9 mouse cellular contexts compared by ENCODE assay signal in genomic region chr12:76592213-76592612, GRCm38 (mm10).
DNase-seq lines count a peak whose midpoint lies in the region; ATAC-seq and TF ChIP-seq lines count a peak whose summit lies in the region.
"Had no signal": no experiment of that assay in that cellular context is flagged by ENCODE, and none has a peak within 500 bp of the region (broad histone marks: within the 10 kb centered on the region; RNA-seq: fewer than 3 reads in every experiment).

No protein-coding gene starts in this region.

- 31% methylated on average over 1 of the region's 1 CpGs for WGBS in forebrain, embryonic 14.5 days
- WGBS in forebrain, embryonic 15.5 days, result 50% methylated on average over 1 of the region's 1 CpGs
- WGBS in midbrain, embryonic 14.5 days, result 33% methylated on average over 1 of the region's 1 CpGs
- 50% methylated on average over 1 of the region's 1 CpGs for WGBS in midbrain, embryonic 16.5 days
- WGBS in hindbrain, postnatal 0 days, result 46% methylated on average over 1 of the region's 1 CpGs

- no peaks in the 10 kb centered on the region for H3K9me3 ChIP-seq in forebrain, embryonic 14.5 days (replicated peaks; ENCODE audit: control insufficient read depth, low read length)
- H3K9me3 ChIP-seq in forebrain, embryonic 15.5 days, result no peaks in the 10 kb centered on the region
- H3K9me3 ChIP-seq in midbrain, embryonic 14.5 days (ENCODE audit: control insufficient read depth, low read length), result no peaks in the 10 kb centered on the region
- no peaks in the 10 kb centered on the region for H3K9me3 ChIP-seq in midbrain, embryonic 16.5 days (replicated peaks; ENCODE audit: control insufficient read depth, low read length, poor library complexity, severe bottlenecking)
- no peaks in the 10 kb centered on the region for H3K9me3 ChIP-seq in hindbrain, postnatal 0 days (ENCODE audit: low read length)
- H3K9me3 ChIP-seq: hindbrain, embryonic 15.5 days had no signal

- no peaks in the 10 kb centered on the region for H3K36me3 ChIP-seq in forebrain, embryonic 14.5 days (ENCODE audit: control insufficient read depth, insufficient read depth, low read length)
- no peaks in the 10 kb centered on the region for H3K36me3 ChIP-seq in forebrain, embryonic 15.5 days
- no peaks in the 10 kb centered on the region for H3K36me3 ChIP-seq in midbrain, embryonic 14.5 days (ENCODE audit: control insufficient read depth, insufficient read depth, low read length)
- no peaks in the 10 kb centered on the region for H3K36me3 ChIP-seq in midbrain, embryonic 16.5 days (ENCODE audit: control insufficient read depth, insufficient read depth, low read length)
- no peaks in the 10 kb centered on the region for H3K36me3 ChIP-seq in hindbrain, postnatal 0 days (ENCODE audit: insufficient read depth, low read length)
- H3K36me3 ChIP-seq: hindbrain, embryonic 15.5 days had no signal

- 0 out of 2 replicates have a peak, but pooled peaks have one; percentile 33 for ATAC-seq in forebrain, embryonic 14.5 days
- no peak for ATAC-seq in forebrain, embryonic 15.5 days (replicated peaks)
- no peak for ATAC-seq in midbrain, embryonic 14.5 days (ENCODE audit: low FRiP score, low TSS enrichment)
- no peak for ATAC-seq in midbrain, embryonic 16.5 days
- no peak for ATAC-seq in hindbrain, postnatal 0 days

- H3K9ac ChIP-seq in forebrain, embryonic 14.5 days (ENCODE audit: low read length), result no peak overlapping the region
- no peak overlapping the region for H3K9ac ChIP-seq in forebrain, embryonic 15.5 days (replicated peaks)
- H3K9ac ChIP-seq in midbrain, embryonic 14.5 days (replicated peaks; ENCODE audit: low read length), result no peak overlapping the region
- H3K9ac ChIP-seq in midbrain, embryonic 16.5 days (ENCODE audit: low read depth, low read length), result no peak overlapping the region
- H3K9ac ChIP-seq in hindbrain, postnatal 0 days (replicated peaks; ENCODE audit: low read length), result no peak overlapping the region
- H3K9ac ChIP-seq: hindbrain, embryonic 15.5 days had no signal

- H3K4me1 ChIP-seq in forebrain, embryonic 14.5 days (ENCODE audit: control insufficient read depth, insufficient read depth, low read length), result peaks cover 9% of the 10 kb centered on the region; the same call in 1 of the 2 replicates
- H3K4me1 ChIP-seq in forebrain, embryonic 15.5 days, result peaks cover 18% of the 10 kb centered on the region
- H3K4me1 ChIP-seq in midbrain, embryonic 14.5 days (ENCODE audit: control insufficient read depth, insufficient read depth, low read length), result no peaks in the 10 kb centered on the region
- H3K4me1 ChIP-seq in midbrain, embryonic 16.5 days (ENCODE audit: control insufficient read depth, insufficient read depth, low read length), result peaks cover 4% of the 10 kb centered on the region; the same call in 1 of the 2 replicates
- peaks cover 6% of the 10 kb centered on the region; the same call in 1 of the 2 replicates for H3K4me1 ChIP-seq in hindbrain, postnatal 0 days (ENCODE audit: insufficient read depth, low read length)

- H3K27me3 ChIP-seq in forebrain, embryonic 14.5 days (replicated peaks; ENCODE audit: control insufficient read depth, insufficient read depth, low read length), result no peaks in the 10 kb centered on the region
- H3K27me3 ChIP-seq in forebrain, embryonic 15.5 days, result no peaks in the 10 kb centered on the region
- H3K27me3 ChIP-seq in midbrain, embryonic 14.5 days (ENCODE audit: control insufficient read depth, insufficient read depth, low read length), result no peaks in the 10 kb centered on the region
- no peaks in the 10 kb centered on the region for H3K27me3 ChIP-seq in midbrain, embryonic 16.5 days (ENCODE audit: control insufficient read depth, insufficient read depth, low read depth, low read length)
- H3K27me3 ChIP-seq in hindbrain, postnatal 0 days (ENCODE audit: insufficient read depth, low read length), result no peaks in the 10 kb centered on the region

- DNase-seq in forebrain, embryonic 14.5 days (ENCODE audit: low spot score), result peak; percentile 66
- peak; percentile 82 for DNase-seq in midbrain, embryonic 14.5 days
- peak; percentile 85 for DNase-seq in brain, adult 2 months (ENCODE audit: low read depth, low spot score)
- DNase-seq in hindbrain, postnatal 0 days (ENCODE audit: low spot score), result peak; percentile 79
- peak; percentile 45 for DNase-seq in retina, adult 2 months (ENCODE audit: low read depth, low spot score)
- no peak for DNase-seq in urinary bladder, adult 18-20 months (ENCODE audit: low spot score in 2 of 2)

- peak; percentile 86 for TF ChIP-seq CTCF in hindbrain, postnatal 0 days (IDR thresholded peaks at IDR 0.05; ENCODE audit: low read depth)

- no peak overlapping the region for H3K4me3 ChIP-seq in forebrain, embryonic 14.5 days (ENCODE audit: low read depth, low read length)
- no peak overlapping the region for H3K4me3 ChIP-seq in forebrain, embryonic 15.5 days
- no peak overlapping the region for H3K4me3 ChIP-seq in midbrain, embryonic 14.5 days (replicated peaks; ENCODE audit: low read depth, low read length)
- no peak overlapping the region for H3K4me3 ChIP-seq in midbrain, embryonic 16.5 days (ENCODE audit: low read depth, low read length)
- H3K4me3 ChIP-seq in hindbrain, postnatal 0 days (ENCODE audit: low read length), result no peak overlapping the region
- H3K4me3 ChIP-seq: hindbrain, embryonic 15.5 days had no signal

- H3K27ac ChIP-seq in forebrain, embryonic 14.5 days (ENCODE audit: low read depth, low read length), result no peak overlapping the region
- no peak overlapping the region for H3K27ac ChIP-seq in forebrain, embryonic 15.5 days (replicated peaks)
- no peak overlapping the region for H3K27ac ChIP-seq in midbrain, embryonic 14.5 days (replicated peaks; ENCODE audit: low read depth, low read length)
- H3K27ac ChIP-seq in midbrain, embryonic 16.5 days (ENCODE audit: low read length), result no peak overlapping the region
- H3K27ac ChIP-seq in hindbrain, postnatal 0 days, result no peak overlapping the region
- H3K27ac ChIP-seq: hindbrain, embryonic 15.5 days had no signal

- no peak overlapping the region for H3K4me2 ChIP-seq in forebrain, embryonic 14.5 days (ENCODE audit: low read length)
- no peak overlapping the region for H3K4me2 ChIP-seq in forebrain, embryonic 15.5 days (replicated peaks)
- H3K4me2 ChIP-seq in midbrain, embryonic 14.5 days (ENCODE audit: low read length), result no peak overlapping the region
- no peak overlapping the region for H3K4me2 ChIP-seq in midbrain, embryonic 16.5 days (ENCODE audit: low read length)
- H3K4me2 ChIP-seq in hindbrain, postnatal 0 days (ENCODE audit: low read depth, low read length), result no peak overlapping the region
- H3K4me2 ChIP-seq: hindbrain, embryonic 15.5 days had no signal

Comparison
In these comparisons a context has a peak if more than half of its experiments do, and no peak if none do; other contexts are left out.
1. DNase-seq: peak in forebrain, embryonic 14.5 days (single experiment), midbrain, embryonic 14.5 days (single experiment), brain, adult 2 months (single experiment), hindbrain, postnatal 0 days (single experiment) and retina, adult 2 months (single experiment); none in urinary bladder, adult 18-20 months (0 of 2).